ENCODE assay signal across 33 mouse cellular contexts in the genomic region with DNA sequence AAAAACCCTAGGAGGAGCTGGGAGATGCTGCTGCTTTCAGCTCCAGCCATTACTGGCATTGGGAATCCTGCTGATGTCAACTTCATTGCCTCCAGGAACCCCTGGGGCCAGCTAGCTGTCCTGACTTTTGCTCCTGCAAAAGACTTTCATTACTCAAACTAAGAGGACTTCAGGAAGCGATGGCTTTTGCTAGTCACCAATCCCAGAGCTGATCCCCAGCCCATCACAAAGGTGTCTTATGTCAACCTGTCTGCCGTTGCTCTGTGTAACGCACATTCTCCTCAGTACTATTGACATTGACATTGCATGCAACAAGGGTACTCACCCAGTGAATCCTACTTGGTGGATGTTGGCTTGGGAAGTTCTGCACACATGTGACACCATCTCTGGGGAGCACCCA. TPM values are rescaled to one million over a fixed set of nuclear protein-coding genes. Genes with fewer than 3 reads are reported as not detected.
"Had no signal": no experiment of that assay in that cellular context is flagged by ENCODE, and none has a peak within 500 bp of the region (broad histone marks: within the 10 kb centered on the region; RNA-seq: fewer than 3 reads in every experiment).

No protein-coding gene starts in this region.

- H3K4me3 ChIP-seq: left cerebral cortex, adult 2 months; limb, embryonic 10.5 days; limb, embryonic 12.5 days; limb, embryonic 13.5 days; limb, embryonic 15.5 days; liver, embryonic 12.5 days; liver, embryonic 13.5 days; liver, embryonic 15.5 days; lung, embryonic 15.5 days; megakaryocyte, embryonic 14.5 days; midbrain, embryonic 10.5 days; midbrain, embryonic 12.5 days; midbrain, embryonic 13.5 days; midbrain, embryonic 15.5 days; myocyte had no signal

- ATAC-seq: lung, postnatal 0 days; midbrain, embryonic 13.5 days; midbrain, embryonic 15.5 days; midbrain, embryonic 16.5 days had no signal

- H3K9ac ChIP-seq: limb, embryonic 12.5 days; limb, embryonic 13.5 days; limb, embryonic 15.5 days; liver, embryonic 12.5 days; liver, embryonic 13.5 days; liver, embryonic 14.5 days; liver, embryonic 15.5 days; liver, postnatal 0 days; lung, embryonic 14.5 days; lung, embryonic 15.5 days; midbrain, embryonic 12.5 days; midbrain, embryonic 13.5 days; midbrain, embryonic 15.5 days had no signal

- H3K4me2 ChIP-seq: limb, embryonic 12.5 days; limb, embryonic 13.5 days; limb, embryonic 15.5 days; liver, embryonic 11.5 days; liver, embryonic 12.5 days; liver, embryonic 13.5 days; liver, embryonic 15.5 days; lung, embryonic 14.5 days; lung, embryonic 15.5 days; midbrain, embryonic 12.5 days; midbrain, embryonic 13.5 days; midbrain, embryonic 15.5 days had no signal

- H3K27ac ChIP-seq: left cerebral cortex, adult 2 months; limb, embryonic 10.5 days; limb, embryonic 12.5 days; limb, embryonic 13.5 days; limb, embryonic 15.5 days; liver, embryonic 12.5 days; liver, embryonic 13.5 days; liver, embryonic 14.5 days; liver, embryonic 15.5 days; lung, embryonic 15.5 days; midbrain, embryonic 10.5 days; midbrain, embryonic 12.5 days; midbrain, embryonic 13.5 days; midbrain, embryonic 15.5 days had no signal

- H3K9me3 ChIP-seq: limb, embryonic 10.5 days; limb, embryonic 12.5 days; limb, embryonic 13.5 days; limb, embryonic 15.5 days; liver, embryonic 12.5 days; liver, embryonic 13.5 days; liver, embryonic 15.5 days; lung, embryonic 15.5 days; megakaryocyte, embryonic 14.5 days; midbrain, embryonic 10.5 days; midbrain, embryonic 12.5 days; midbrain, embryonic 13.5 days; midbrain, embryonic 15.5 days had no signal

- H3K36me3 ChIP-seq: limb, embryonic 10.5 days; limb, embryonic 12.5 days; limb, embryonic 13.5 days; limb, embryonic 15.5 days; liver, embryonic 12.5 days; liver, embryonic 13.5 days; liver, embryonic 15.5 days; lung, embryonic 15.5 days; midbrain, embryonic 10.5 days; midbrain, embryonic 12.5 days; midbrain, embryonic 13.5 days; midbrain, embryonic 15.5 days had no signal

- H3K27me3 ChIP-seq: limb, embryonic 12.5 days; limb, embryonic 15.5 days; liver, embryonic 15.5 days; lung, embryonic 15.5 days; midbrain, embryonic 13.5 days; midbrain, embryonic 15.5 days had no signal

- DNase-seq: left cerebral cortex, postnatal 4 days; liver; liver, embryonic 13.5 days; liver, postnatal 0 days; lung, adult 18-20 months; lung, adult 2 months; lung, embryonic 14.5 days; lung, postnatal 10 days; lung, postnatal 14 days; lung, postnatal 36 days; lung, postnatal 4 days had no signal

- H3K4me1 ChIP-seq: limb, embryonic 10.5 days; limb, embryonic 12.5 days; limb, embryonic 13.5 days; limb, embryonic 15.5 days; midbrain, embryonic 12.5 days; midbrain, embryonic 13.5 days; midbrain, embryonic 15.5 days had no signal

RNA-seq across cellular contexts. Expression of a gene that starts 1.0 kb away (rescaled TPM):
- total RNA-seq: megakaryocyte-erythroid progenitor cell, adult 5-6 weeks had no signal

RNA-seq across cellular contexts. Expression of a gene that starts 46.4 kb away (rescaled TPM):
- total RNA-seq: megakaryocyte progenitor cell, adult 5-6 weeks; monocyte, adult 5-6 weeks had no signal
- polyA plus RNA-seq: liver, adult 2 months; myocyte had no signal
